Mouse (Mus musculus): ENCODE results near the gene Cyb5b. TPM values are rescaled to one million over a fixed set of nuclear protein-coding genes. Genes with fewer than 3 reads are reported as not detected.

The Cyb5b gene
- polyA plus RNA-seq, 1 experiment: 19.4 TPM

- Histone ChIP-seq H3K27ac (ENCODE audit: control insufficient read depth, insufficient read depth, low read depth, low read length, poor library complexity) (no peak overlapping the region), H3K4me1 (ENCODE audit: control insufficient read depth, insufficient read depth, low read length) (no peaks in the 10 kb centered on the region), H3K4me3 (replicated peaks; ENCODE audit: control insufficient read depth, low read depth, low read length) (no peak overlapping the region)
- 69% methylated on average over 2 of the region's 2 CpGs for WGBS
- TF ChIP-seq POLR2A (IDR thresholded peaks at IDR 0.05; ENCODE audit: borderline replicate concordance, control insufficient read depth, low read depth, low read length) (no peak), CTCF (IDR thresholded peaks at IDR 0.05; ENCODE audit: control insufficient read depth, insufficient read depth, low read length) (no peak)
These were observed 83.3 kb downstream of the Cyb5b start for GRCm38 (mm10) chr8:107233718-107234117.

Other genes with a start within 250 kb of the Cyb5b start
- 1.7 and 5.2 TPM in 2 replicates for gene Sntb2, start 214.9 kb upstream of the Cyb5b start, polyA plus RNA-seq (2011; ENCODE audit: insufficient read depth, insufficient read length, low replicate concordance, missing spikeins)
- gene Vps4a, start 119.4 kb upstream of the Cyb5b start, polyA plus RNA-seq (2011; ENCODE audit: insufficient read depth, insufficient read length, low replicate concordance, missing spikeins): 19.6 and 34.5 TPM in 2 replicates
- 2.9 and 8.9 TPM in 2 replicates for gene Pdf, start 102.0 kb upstream of the Cyb5b start, polyA plus RNA-seq (2011; ENCODE audit: insufficient read depth, insufficient read length, low replicate concordance, missing spikeins)
- 8.4 and 14.6 TPM in 2 replicates for gene Cog8, start 94.0 kb upstream of the Cyb5b start, polyA plus RNA-seq (2011; ENCODE audit: insufficient read depth, insufficient read length, low replicate concordance, missing spikeins)
- gene Nip7, start 93.8 kb upstream of the Cyb5b start, polyA plus RNA-seq (2011; ENCODE audit: insufficient read depth, insufficient read length, low replicate concordance, missing spikeins): 23.1 and 59.8 TPM in 2 replicates
- not detected in 2 replicates for gene Tmed6, start 85.0 kb upstream of the Cyb5b start, polyA plus RNA-seq (2011; ENCODE audit: insufficient read depth, insufficient read length, low replicate concordance, missing spikeins)
- 24.3 and 24.7 TPM in 2 replicates for gene Terf2, start 54.1 kb upstream of the Cyb5b start, polyA plus RNA-seq (2011; ENCODE audit: insufficient read depth, insufficient read length, low replicate concordance, missing spikeins)
- 6.7 and 18.8 TPM in 2 replicates for gene Nfat5, start 142.8 kb downstream of the Cyb5b start, polyA plus RNA-seq (2011; ENCODE audit: insufficient read depth, insufficient read length, low replicate concordance, missing spikeins)